Comparison of ENCODE assay signal across 18 mouse cellular contexts in the genomic region with DNA sequence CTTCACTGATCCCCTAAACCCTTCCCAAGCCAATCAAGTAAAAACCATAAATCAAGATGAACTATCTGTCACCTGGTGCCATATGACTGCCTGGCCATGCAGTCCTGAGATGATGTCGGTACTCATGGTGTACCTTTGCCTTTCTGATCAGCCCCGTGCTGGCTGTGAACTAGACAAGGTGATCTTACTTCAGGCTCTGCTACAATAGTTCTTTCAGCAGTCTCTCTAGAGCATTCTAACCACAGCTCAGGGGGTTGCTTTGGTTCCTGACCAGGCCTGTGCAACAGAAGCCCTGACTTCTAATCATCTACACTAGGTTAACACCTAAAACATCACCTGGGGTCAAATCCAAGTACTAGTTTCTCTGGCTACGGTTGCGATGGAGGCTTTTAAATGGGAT.
"Had no signal": no experiment of that assay in that cellular context is flagged by ENCODE, and none has a peak within 500 bp of the region (broad histone marks: within the 10 kb centered on the region; RNA-seq: fewer than 3 reads in every experiment).

No protein-coding gene starts in this region.

- DNase-seq: lung, adult 18-20 months; lung, embryonic 14.5 days; lung, postnatal 10 days; lung, postnatal 4 days; retina, postnatal 1 day; right cerebral cortex, adult 18-20 months; right cerebral cortex, postnatal 25 days; right cerebral cortex, postnatal 4 days; spleen, adult 18-20 months; thymus, adult 18-20 months; thymus, postnatal 14 days; thymus, postnatal 36 days had no signal

- H3K36me3 ChIP-seq: midbrain, embryonic 10.5 days; midbrain, embryonic 13.5 days; midbrain, embryonic 15.5 days; neural tube, embryonic 13.5 days; neural tube, embryonic 15.5 days had no signal

- H3K9me3 ChIP-seq: midbrain, embryonic 10.5 days; midbrain, embryonic 13.5 days; midbrain, embryonic 15.5 days; neural tube, embryonic 13.5 days; neural tube, embryonic 15.5 days had no signal

- ATAC-seq: midbrain, embryonic 13.5 days; midbrain, embryonic 15.5 days had no signal

- H3K9ac ChIP-seq: lung, embryonic 14.5 days; midbrain, embryonic 13.5 days; midbrain, embryonic 15.5 days; neural tube, embryonic 13.5 days; neural tube, embryonic 15.5 days had no signal

- H3K4me2 ChIP-seq: lung, embryonic 14.5 days; midbrain, embryonic 13.5 days; midbrain, embryonic 15.5 days; neural tube, embryonic 13.5 days; neural tube, embryonic 15.5 days had no signal

- H3K27me3 ChIP-seq: midbrain, embryonic 13.5 days; midbrain, embryonic 15.5 days; neural tube, embryonic 13.5 days; neural tube, embryonic 15.5 days had no signal

- H3K4me3 ChIP-seq: midbrain, embryonic 10.5 days; midbrain, embryonic 13.5 days; midbrain, embryonic 15.5 days; myocyte; neural tube, embryonic 13.5 days; neural tube, embryonic 15.5 days had no signal

- H3K27ac ChIP-seq: midbrain, embryonic 10.5 days; neural tube, embryonic 15.5 days had no signal
